Mouse (Mus musculus) midbrain, embryonic 11.5 days (tissue): ENCODE data around the gene Ccl1. TPM values are rescaled to one million over a fixed set of nuclear protein-coding genes. Genes with fewer than 3 reads are reported as not detected.

ENCODE experiments used
- polyA plus RNA-seq: library from polyadenylated mRNA; unstranded; fragments of >200 nt; fragmentation: Nextera tagmentation; extraction: Ambion mirVana; gene quantifications from 2 replicates; pipeline ENCODE4 v1.2.1, GENCODE M21; 2014

Ccl1 gene
- polyA plus RNA-seq, 1 experiment from 2014 or later, result 0.29 TPM

Other genes starting within 250 kb of the Ccl1 start
- gene Ccl11, start 247.9 kb downstream of the Ccl1 start, polyA plus RNA-seq, result not detected in 2 replicates
- 1.0 and 1.9 TPM in 2 replicates for gene Ccl12, start 203.8 kb downstream of the Ccl1 start, polyA plus RNA-seq
- not detected in 2 replicates for gene Ccl8, start 190.5 kb downstream of the Ccl1 start, polyA plus RNA-seq
- gene Tmem132e, start 83.2 kb upstream of the Ccl1 start, polyA plus RNA-seq, result 1.0 and 1.6 TPM in 2 replicates